ENCODE assay signal across 21 mouse cellular contexts in the genomic region with DNA sequence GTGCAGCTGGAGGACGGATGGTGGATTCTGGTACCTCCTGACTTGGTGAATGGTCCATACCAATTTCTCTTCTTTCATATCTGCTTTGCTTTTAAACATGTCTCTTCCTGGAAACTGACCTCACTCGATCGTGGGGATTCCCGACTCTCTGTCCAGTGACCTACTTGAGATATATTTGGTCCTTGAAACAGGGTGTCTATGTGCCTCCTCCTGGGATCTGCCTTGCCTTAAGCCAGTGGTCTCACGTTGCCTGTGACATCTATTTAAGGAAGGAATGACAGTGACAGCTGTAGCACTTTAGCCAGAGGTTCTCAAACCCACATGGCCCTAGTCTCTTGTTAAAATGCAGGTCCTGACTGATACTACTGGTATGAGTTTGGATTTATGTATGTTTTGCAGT.
DNase-seq lines count a peak whose midpoint lies in the region; TF ChIP-seq lines count a peak whose summit lies in the region.
"Had no signal": no experiment of that assay in that cellular context is flagged by ENCODE, and none has a peak within 500 bp of the region (broad histone marks: within the 10 kb centered on the region; RNA-seq: fewer than 3 reads in every experiment).

No protein-coding gene starts in this region.

- no peak for TF ChIP-seq POLR2A in myocyte (IDR thresholded peaks at IDR 0.05; ENCODE audit: insufficient read length, low read depth)

- peak overlapping the region; percentile 46 for H3K4me2 ChIP-seq in myocyte (ENCODE audit: low read depth)
- H3K4me2 ChIP-seq: embryonic facial prominence, embryonic 15.5 days; midbrain, embryonic 12.5 days; stomach, embryonic 15.5 days had no signal

- H3K27ac ChIP-seq in heart, embryonic 10.5 days, result peak overlapping the region; percentile 23; the same call in 1 of the 2 replicates
- H3K27ac ChIP-seq in layer of hippocampus, adult 2 months, result peak overlapping the region; percentile 69
- H3K27ac ChIP-seq: embryonic facial prominence, embryonic 15.5 days; forebrain, embryonic 10.5 days; midbrain, embryonic 12.5 days; stomach, embryonic 15.5 days had no signal

- no peak for TF ChIP-seq CTCF in layer of hippocampus, adult 2 months (conservative IDR thresholded peaks at IDR 0.05)

- H3K27me3 ChIP-seq in heart, embryonic 10.5 days (ENCODE audit: insufficient read depth, poor library complexity, severe bottlenecking), result no peaks in the 10 kb centered on the region
- H3K27me3 ChIP-seq in myocyte (ENCODE audit: control insufficient read depth, insufficient read depth, insufficient read length), result no peaks in the 10 kb centered on the region
- H3K27me3 ChIP-seq: embryonic facial prominence, embryonic 15.5 days; midbrain, embryonic 12.5 days; stomach, embryonic 15.5 days had no signal

- H3ac ChIP-seq in myocyte (ENCODE audit: control insufficient read depth, insufficient read length), result no peak overlapping the region

- H3K79me2 ChIP-seq in myocyte (ENCODE audit: control insufficient read depth, insufficient read depth), result no peaks in the 10 kb centered on the region

- H3K9me3 ChIP-seq in heart, embryonic 10.5 days, result no peaks in the 10 kb centered on the region
- H3K9me3 ChIP-seq: embryonic facial prominence, embryonic 15.5 days; forebrain, embryonic 10.5 days; midbrain, embryonic 12.5 days; stomach, embryonic 15.5 days had no signal

- intact Hi-C loops in heart, postnatal 10 days (cut with DNase I), result no loop called here

- H3K4me1 ChIP-seq in heart, embryonic 10.5 days, result peaks cover 36% of the 10 kb centered on the region

- WGBS in heart, embryonic 10.5 days, result 26% methylated on average over 5 of the region's 5 CpGs

- H3K4me3 ChIP-seq in heart, embryonic 10.5 days, result no peak overlapping the region
- no peak overlapping the region for H3K4me3 ChIP-seq in layer of hippocampus, adult 2 months
- H3K4me3 ChIP-seq in myocyte, result no peak overlapping the region
- H3K4me3 ChIP-seq: embryonic facial prominence, embryonic 15.5 days; forebrain, embryonic 10.5 days; midbrain, embryonic 12.5 days; stomach, embryonic 15.5 days had no signal

- DNase-seq in heart, embryonic 10.5 days (ENCODE audit: low spot score), result no peak
- no peak for DNase-seq in heart, postnatal 10 days
- DNase-seq in layer of hippocampus, adult 2 months (ENCODE audit: low spot score in 2 of 2), result no peak
- DNase-seq in layer of hippocampus, postnatal 14 days (ENCODE audit: low spot score in 2 of 2), result no peak
- DNase-seq in gastrocnemius, adult 8-10 months (ENCODE audit: low spot score in 2 of 2), result peak; percentile 57 to 72
- no peak for DNase-seq in thymus, postnatal 14 days
- DNase-seq: adrenal gland, postnatal 36 days; cerebellum, adult 9-10 months; kidney, adult 11 months; kidney, postnatal 25 days; layer of hippocampus, adult 9-11 months; liver; liver, postnatal 0 days; lung, postnatal 36 days; thymus, adult 2 months had no signal

- no peaks in the 10 kb centered on the region for H3K36me3 ChIP-seq in heart, embryonic 10.5 days
- no peaks in the 10 kb centered on the region for H3K36me3 ChIP-seq in myocyte (ENCODE audit: control insufficient read depth, insufficient read depth)
- H3K36me3 ChIP-seq: embryonic facial prominence, embryonic 15.5 days; forebrain, embryonic 10.5 days; G1E; midbrain, embryonic 12.5 days; stomach, embryonic 15.5 days had no signal

TF ChIP-seq in myocyte, 11 proteins besides CTCF, POLR2A, EP300 and RAD21:
- TF ChIP-seq MYOD1 (IDR thresholded peaks at IDR 0.05; ENCODE audit: control insufficient read depth in 1 of 3, insufficient read length in 2 of 3, low read depth in 2 of 3), result peak; percentile 92 to 96 (median 96)
- no peak for TF ChIP-seq REST (IDR thresholded peaks at IDR 0.05; ENCODE audit: insufficient read depth, insufficient read length)
- peak; percentile 56 for TF ChIP-seq TCF12 (IDR thresholded peaks at IDR 0.05; ENCODE audit: insufficient read depth, poor library complexity, severe bottlenecking)
- TF ChIP-seq USF1 (IDR thresholded peaks at IDR 0.05; ENCODE audit: low read depth), result no peak
- no peak for TF ChIP-seq SRF (IDR thresholded peaks at IDR 0.05; ENCODE audit: control insufficient read depth, insufficient read length, low read depth)
- TF ChIP-seq TCF3 (IDR thresholded peaks at IDR 0.05; ENCODE audit: insufficient read length, low read depth), result no peak
- no peak for TF ChIP-seq E2F4 (IDR thresholded peaks at IDR 0.05; ENCODE audit: insufficient read depth)
- TF ChIP-seq MYOG (IDR thresholded peaks at IDR 0.05; ENCODE audit: control insufficient read depth in 1 of 3, insufficient read depth in 1 of 3, insufficient read length in 2 of 3, low read depth in 2 of 3), result peak in 2 of 3 experiments; percentile 25 to 73
- TF ChIP-seq CEBPB (IDR thresholded peaks at IDR 0.05; ENCODE audit: insufficient read depth, poor library complexity, severe bottlenecking), result no peak
- TF ChIP-seq MAX (IDR thresholded peaks at IDR 0.05; ENCODE audit: low read depth), result no peak
- no peak for TF ChIP-seq POLR2AphosphoS2 (IDR thresholded peaks at IDR 0.05; ENCODE audit: insufficient read length, low read depth)

Comparison
In these comparisons a context has a peak if more than half of its experiments do, and no peak if none do; other contexts are left out.
1. DNase-seq: peak in gastrocnemius, adult 8-10 months (2 of 2); none in heart, embryonic 10.5 days (single experiment), heart, postnatal 10 days (0 of 2), layer of hippocampus, adult 2 months (0 of 2), layer of hippocampus, postnatal 14 days (0 of 2) and thymus, postnatal 14 days (single experiment).